Mouse (Mus musculus) mouse embryonic stem cell (cell line): ENCODE measurements around the gene Slx4.
"Not testable (repeated sequence)": the region's sequence is repeated elsewhere in the genome, so short reads cannot be mapped to it uniquely, and the experiment has no call there.

ENCODE experiments used
- in situ Hi-C, 2 experiments: fragments of 300-500 bp; cut with MboI; formaldehyde crosslinking; loops; 1 replicate in 1 of 2; 3 replicates in 1 of 2; pipeline ENCODE4 v1.14.3; 2019 to 2020; ENCODE audit warnings: low sequenced_read_pairs in 2 of 2, low pct_unique_long_range_greater_than_20kb in 1 of 2, mixed read lengths in 1 of 2; ENCODE audit not compliant: unreplicated experiment in 1 of 2

Gene Slx4

DNA sequence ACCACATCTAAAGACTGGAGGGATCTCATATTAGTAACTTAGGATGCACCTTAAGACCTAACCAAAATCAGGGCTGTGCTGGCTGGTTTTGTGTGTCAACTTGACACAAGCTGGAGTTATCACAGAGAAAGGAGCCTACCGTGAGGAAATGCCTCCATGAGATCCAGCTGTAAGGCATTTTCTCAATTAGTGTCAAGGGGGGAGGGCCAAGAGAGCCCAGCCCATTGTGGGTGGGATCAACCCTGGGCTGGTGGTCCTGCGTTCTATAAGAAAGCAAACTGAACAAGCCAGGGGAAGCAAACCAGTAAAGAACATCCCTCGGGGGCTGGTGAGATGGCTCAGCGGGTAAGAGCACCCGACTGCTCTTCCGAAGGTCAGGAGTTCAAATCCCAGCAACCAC is 13.9 kb upstream of the Slx4 start:
- in situ Hi-C loops, result loop anchor here in 1 of 2 experiments (25.0 kb wide), 1 partner anchor 180 kb away; the partner anchor contains the start of genes Olfr15 and Zfp174

GRCm38 (mm10) chr16:4016786-4017185 is 13.2 kb upstream of the Slx4 start:
- in situ Hi-C loops, result loop anchor here in 1 of 2 experiments (25.0 kb wide), 1 partner anchor 179 kb away; the partner anchor contains the start of genes Olfr15 and Zfp174

GRCm38 (mm10) chr16:4014040-4014668 is 10.6 kb upstream of the Slx4 start:
- in situ Hi-C loops, result loop anchor here in 1 of 2 experiments (25.0 kb wide), 1 partner anchor 177 kb away; the partner anchor contains the start of genes Olfr15 and Zfp174

- in situ Hi-C loops, result loop anchor here in 1 of 2 experiments (25.0 kb wide), 1 partner anchor 176 kb away; the partner anchor contains the start of genes Olfr15 and Zfp174
Observed at GRCm38 (mm10) chr16:4012882-4013570, 9.5 kb upstream of the Slx4 start.

GRCm38 (mm10) chr16:3988410-3988809 is 15.2 kb downstream of the Slx4 start:
- in situ Hi-C loops, result no loop called here

DNA sequence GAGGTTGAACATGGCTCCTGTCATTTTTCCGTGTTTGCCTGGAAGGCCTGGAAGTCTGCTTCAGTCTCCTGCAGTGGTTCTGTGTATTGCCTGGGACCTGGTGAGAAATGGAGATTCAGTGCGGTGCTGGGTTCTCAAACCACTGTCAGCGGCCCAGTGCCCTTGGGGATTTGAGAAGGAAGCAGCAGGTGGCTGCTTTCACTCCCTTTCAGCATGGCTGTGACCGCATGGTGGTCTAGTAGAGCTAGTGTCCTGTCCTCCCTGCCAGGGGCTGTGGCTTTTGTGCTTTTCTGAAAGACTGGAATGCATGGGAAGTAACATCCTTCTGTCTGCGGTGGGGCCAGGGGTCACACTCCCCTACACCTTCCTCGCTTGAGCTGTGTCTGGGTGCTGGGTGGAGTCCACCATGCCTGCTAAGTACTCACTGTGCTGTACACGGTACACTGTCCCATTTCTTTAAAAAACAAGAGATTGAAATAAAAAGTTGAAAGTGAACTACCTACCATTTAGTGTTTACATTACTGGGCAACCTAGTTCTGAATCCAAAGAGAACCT is 20.3 kb downstream of the Slx4 start:
- in situ Hi-C loops, result no loop called here

DNA sequence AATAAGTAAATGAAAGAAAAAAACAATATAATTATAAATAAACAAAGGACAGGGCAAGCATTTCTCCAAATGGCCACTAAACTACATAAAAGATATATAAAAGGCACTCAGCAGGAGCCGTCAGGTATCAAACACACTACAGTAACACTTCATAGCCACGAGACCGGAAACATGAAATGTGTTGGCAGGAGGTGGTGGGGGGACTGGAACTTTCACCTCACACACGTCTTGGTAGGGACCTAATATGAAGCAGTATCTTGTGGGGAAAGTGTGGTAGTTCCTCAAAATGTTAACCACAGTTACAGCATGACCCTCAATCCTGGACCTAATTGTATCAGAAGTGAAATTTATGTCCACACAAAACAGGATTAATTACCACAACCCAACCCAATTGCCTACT is 21.4 kb downstream of the Slx4 start:
- in situ Hi-C loops, result no loop called here

DNA sequence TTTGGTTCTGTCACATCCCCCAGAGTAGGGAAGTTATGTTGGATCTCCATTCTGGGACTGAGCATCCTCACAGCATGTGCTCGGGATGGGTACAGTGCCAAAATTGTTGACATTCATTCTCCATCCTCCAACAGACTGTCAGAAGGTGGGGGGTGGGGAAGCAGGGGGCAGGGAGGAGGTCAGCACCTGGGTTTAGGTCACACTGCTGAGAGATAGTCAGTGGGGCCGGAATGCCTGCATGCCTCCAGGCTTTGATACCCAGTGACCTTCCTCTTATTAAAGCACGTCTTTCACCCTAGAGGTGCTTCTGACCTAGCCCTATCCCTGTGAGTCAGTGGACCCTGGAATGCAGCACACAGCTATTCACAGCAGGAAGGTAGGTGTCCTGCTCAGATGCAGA is 26.9 kb downstream of the Slx4 start:
- in situ Hi-C loops, result no loop called here

- in situ Hi-C loops, result no loop called here
Observed at GRCm38 (mm10) chr16:3976251-3976671, 27.3 kb downstream of the Slx4 start, which contains the start of gene Nlrc3. TSS of gene Nlrc3 (minus strand) at chr16:3976632.

GRCm38 (mm10) chr16:3975658-3976057 is 27.9 kb downstream of the Slx4 start:
- in situ Hi-C loops, result no loop called here

GRCm38 (mm10) chr16:3974456-3974855 is 29.1 kb downstream of the Slx4 start:
- in situ Hi-C loops, result not testable (repeated sequence)

DNA sequence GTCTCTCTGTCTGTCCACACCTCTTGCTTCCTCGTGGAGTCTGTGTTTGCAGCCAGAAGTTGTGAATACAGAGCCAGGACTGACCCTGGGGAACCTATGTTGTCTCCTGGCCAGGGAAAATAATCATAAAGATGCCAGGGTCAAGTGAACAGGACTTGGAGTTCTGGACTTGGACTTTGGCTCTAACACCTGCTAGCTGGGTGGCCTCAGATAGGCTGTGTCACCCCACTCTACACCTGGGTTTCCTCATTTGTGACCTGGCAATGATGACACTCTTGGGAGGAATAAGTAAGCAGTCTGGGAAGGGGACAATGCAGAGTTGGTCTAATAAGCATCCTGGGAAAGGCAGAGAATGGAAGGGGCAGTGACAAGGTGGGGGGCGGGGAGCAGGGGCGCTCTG is 38.0 kb downstream of the Slx4 start:
- in situ Hi-C loops, result no loop called here

DNA sequence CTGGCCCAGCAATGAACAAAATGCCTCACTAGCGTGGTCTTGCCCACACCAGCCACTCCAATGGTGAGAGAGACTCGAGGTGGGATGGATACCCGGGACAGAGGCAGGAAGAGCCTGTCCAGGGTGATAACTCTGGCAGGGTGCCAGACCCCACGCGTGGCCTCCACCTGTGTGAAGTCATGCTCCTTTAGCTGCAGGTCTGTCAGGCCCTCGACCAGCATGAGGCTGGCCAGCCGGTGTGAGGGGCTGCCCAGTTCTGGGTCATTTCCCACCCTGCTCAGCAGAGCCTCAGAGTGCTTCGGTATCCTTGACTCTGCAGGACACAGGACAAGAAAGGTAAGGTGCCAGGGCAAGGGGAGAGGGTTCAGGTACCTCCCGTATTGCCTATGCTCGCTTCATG is 38.6 kb downstream of the Slx4 start:
- in situ Hi-C loops, result no loop called here

GRCm38 (mm10) chr16:3959261-3959660 is 44.3 kb downstream of the Slx4 start:
- in situ Hi-C loops, result no loop called here

GRCm38 (mm10) chr16:3956369-3956768 is 47.2 kb downstream of the Slx4 start:
- in situ Hi-C loops, result no loop called here

GRCm38 (mm10) chr16:3951141-3951540 is 52.4 kb downstream of the Slx4 start:
- in situ Hi-C loops, result no loop called here

GRCm38 (mm10) chr16:3934701-3935100 is 68.9 kb downstream of the Slx4 start:
- in situ Hi-C loops, result no loop called here

GRCm38 (mm10) chr16:3934091-3934490 is 69.5 kb downstream of the Slx4 start:
- in situ Hi-C loops, result no loop called here

GRCm38 (mm10) chr16:3933536-3933935 is 70.0 kb downstream of the Slx4 start:
- in situ Hi-C loops, result no loop called here
